Mouse (Mus musculus) embryo, embryonic 11 days (tissue): ENCODE measurements at regions not wholly inside any gene's neighbourhood (a gene's known extent, or its start where the extent isn't known, plus 50 kb on each side); places are given as distances from the start of the nearest gene placed in this dataset.
A peak's percentile ranks its signal among the peaks of the same experiment; 100 is the strongest.

ENCODE experiments used
- DNase-seq: peaks from one replicate; pipeline ENCODE4 v3.0.0-alpha.2; 2015

DNA sequence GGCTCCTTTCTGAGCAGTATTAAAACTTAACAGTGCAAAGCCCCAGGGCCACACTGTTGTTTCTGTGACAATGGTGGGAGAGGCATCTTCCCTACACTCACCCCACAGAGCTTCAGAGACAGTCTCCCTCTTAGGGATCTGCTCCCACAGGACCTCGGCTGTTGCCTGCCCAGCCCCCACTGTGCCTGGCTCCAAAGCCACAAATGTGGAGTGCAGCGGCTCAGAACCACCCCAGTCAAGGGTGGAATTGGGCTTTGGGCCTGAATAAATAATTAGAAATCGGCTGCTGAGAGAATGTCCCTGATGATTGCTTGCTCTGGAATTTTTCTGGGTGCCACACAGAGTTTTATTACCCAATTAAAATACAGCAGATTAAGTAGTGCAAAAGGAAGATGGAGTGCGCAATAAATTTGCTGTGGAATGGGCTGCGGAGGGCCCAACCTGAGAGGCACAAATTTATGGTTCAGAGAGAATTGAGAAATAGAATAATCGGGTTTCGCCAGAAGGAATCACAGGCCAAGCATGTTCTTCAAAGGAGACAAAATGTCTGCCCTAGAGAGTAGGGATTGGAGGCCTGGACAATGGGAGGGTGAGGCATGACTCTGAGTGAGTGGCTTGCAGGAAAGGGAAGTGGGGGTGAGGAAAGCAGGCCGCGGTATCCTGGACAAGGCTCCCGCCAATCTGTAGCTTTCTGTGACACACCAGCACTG is 56.4 kb downstream of the Cd24a start:
- DNase-seq: no peak

DNA sequence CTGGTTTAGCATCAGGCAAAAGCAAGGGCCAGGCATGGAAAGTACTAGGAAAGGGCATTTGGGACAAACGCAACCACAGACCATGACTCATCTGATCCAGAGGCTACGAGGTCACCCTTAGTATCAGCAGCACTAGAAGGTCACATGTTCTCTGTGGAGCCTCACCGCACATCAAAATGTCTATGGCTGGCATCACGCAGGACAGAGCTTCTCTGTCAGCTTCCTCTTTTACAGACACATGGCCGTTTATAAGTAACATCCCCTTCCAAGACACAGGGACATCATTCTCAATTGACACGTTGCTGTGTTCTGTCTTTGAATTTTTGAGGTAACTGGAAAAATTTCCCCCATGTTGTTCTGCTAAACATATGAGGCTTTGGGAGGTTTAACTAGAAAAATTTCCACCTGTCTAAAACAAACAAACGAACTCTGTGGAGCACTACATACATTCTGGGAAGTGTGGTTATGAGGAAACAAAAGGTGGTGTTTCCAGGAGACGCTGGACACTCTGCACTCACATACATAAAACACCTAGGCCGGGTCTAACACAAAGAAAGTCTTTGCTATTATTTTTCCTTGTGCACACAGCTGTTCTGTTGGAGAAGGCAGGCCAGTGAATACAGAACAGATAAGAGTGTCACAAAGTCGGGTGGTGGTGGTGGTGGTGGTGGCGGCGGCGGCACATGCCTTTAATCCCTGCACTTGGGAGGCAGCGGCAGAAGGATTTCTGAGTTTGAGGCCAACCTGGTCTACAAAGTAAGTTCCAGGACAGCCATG is 63.3 kb downstream of the Cd24a start:
- no peak for DNase-seq

DNA sequence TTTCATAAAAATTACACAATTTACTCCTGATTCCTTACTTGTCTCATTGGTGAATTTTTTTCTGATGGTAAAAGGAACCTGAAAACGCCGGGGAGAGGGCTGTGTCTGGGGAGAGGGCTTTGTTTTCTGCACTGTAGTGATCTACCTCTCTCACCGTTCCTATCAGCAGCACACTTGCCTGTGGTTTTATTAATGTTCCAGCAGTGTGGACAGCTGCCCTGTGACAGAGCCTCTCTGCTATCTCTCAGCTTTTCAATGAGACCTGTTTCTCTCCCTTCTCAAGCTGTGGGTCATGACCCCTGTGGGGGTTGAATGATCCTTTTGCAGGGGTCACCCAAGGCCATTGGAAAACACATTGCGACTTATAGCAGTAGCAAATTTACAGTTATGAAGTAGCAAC is 68.2 kb downstream of the Cd24a start:
- DNase-seq: no peak

DNA sequence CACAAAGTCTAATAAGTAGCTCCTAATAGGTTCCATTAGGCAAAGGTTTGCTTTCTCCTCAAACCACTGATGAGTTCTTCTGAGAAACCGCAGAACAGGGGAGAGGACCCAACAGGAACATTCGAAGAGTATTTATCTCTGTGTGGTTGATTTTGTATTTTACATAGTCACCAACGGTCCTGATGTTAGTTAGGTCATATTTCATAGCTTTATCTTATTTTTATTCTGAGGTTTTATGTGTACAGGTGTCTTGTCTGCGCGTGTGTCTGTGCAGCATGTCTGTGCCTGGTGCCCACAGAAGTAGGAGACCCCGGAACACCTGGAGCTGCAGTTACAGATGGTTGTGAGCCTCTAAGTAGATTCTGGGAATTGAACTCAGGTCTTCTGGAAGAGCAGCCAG is 68.9 kb downstream of the Cd24a start:
- DNase-seq: no peak

DNA sequence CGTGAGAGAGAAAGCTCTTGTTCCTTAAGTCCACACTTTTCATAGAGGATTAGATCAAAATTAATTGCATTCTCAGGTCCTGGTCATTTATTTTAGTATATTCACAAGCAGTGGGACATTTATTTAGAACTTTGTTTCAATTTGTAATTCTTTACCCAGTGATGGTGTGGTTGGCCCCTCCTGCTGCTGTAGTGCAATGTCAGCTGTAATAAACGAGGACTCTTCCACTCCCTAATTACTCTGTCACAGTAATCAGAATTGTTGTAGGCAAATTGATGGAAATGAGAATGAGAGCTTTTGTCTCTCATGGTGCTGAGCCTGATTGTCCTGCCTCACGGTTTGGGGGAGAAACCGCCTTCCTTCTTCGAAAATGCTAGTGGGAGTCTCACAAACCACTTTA is 70.1 kb downstream of the Cd24a start:
- no peak for DNase-seq

DNA sequence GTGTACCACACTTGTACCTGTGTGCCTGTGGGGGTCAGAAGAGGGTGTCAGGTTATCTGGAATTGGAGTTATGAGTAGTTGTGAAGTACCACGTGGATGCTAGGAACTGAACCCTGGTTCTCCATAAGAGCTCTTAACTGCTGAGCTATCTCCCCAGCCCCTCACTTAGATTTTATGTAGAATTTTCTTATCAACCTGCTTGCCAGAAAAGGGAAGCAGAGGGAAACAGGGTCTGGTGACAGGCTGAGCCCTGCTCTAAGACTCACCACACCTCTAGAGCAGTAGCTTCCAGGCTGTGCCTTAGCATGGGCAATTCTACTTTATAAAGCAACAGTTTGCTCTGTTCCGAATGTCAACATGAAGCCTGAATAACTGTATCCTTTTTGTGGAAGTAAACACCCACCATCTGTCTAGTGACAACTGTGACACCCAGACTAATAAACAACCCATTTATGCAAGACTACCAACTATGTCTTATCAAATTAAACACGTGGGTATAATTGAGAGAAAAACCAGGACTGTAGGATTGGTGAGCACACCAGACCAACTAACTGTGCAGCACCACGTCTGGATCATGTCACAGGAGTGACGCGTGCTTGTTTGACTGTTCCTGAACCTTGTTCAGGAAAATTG is 70.8 kb downstream of the Cd24a start:
- no peak for DNase-seq

DNA sequence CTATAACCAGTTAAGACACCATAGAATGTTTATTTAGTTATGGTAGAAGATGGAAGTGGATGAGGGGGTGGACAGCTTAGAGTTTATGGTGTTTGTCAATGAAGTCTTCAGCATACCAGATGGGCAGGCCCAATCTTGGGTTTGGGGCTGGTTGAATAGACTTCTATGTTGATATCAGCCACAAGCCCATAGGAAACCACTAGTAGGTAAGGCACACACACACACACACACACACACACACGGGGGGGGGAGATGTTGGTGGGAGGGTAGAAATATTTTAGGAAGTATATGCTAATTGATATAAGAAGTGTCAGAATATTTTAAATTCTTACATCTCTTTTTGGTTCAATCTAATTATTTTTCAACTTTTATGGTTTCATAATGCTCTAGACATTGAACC is 72.4 kb downstream of the Cd24a start:
- no peak for DNase-seq

DNA sequence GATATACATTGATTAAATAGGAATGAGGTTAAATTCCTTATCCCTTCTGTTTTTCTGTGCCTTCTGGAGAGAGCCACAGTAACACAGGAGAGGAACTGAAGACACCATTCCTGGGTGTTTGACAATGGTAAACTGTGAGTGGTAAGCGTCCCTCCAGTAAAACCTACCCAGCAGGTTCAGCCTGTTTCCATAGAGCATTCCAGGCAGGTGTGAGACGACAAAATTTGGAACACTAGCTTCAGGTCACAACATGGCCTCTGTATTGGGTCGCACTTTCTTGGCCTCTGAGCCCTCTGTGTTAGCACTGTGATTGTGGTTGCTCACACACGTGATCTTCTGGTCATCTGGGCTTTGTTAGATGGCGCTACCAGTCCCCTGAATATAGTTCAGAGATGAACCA is 73.4 kb downstream of the Cd24a start:
- no peak for DNase-seq

DNA sequence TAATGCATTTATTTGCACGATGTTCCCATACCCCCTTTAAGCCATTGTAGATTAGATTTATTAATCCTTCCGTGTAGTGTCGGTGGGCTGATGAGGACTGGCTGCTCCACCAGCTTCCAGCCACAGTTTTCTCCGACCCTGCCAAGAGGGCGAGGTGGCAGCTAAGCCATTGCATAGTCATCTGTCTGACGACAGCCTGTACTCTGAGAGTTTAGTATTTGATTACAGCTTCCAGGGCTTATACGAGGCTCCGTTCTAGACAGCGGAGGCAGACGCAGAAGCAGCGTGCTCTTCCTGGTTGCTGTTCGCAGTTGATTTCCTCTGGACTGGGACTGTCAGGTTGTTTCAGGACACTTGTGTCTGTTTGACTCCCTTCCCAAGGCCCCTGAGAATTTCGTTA is 73.8 kb downstream of the Cd24a start:
- DNase-seq: no peak

DNA sequence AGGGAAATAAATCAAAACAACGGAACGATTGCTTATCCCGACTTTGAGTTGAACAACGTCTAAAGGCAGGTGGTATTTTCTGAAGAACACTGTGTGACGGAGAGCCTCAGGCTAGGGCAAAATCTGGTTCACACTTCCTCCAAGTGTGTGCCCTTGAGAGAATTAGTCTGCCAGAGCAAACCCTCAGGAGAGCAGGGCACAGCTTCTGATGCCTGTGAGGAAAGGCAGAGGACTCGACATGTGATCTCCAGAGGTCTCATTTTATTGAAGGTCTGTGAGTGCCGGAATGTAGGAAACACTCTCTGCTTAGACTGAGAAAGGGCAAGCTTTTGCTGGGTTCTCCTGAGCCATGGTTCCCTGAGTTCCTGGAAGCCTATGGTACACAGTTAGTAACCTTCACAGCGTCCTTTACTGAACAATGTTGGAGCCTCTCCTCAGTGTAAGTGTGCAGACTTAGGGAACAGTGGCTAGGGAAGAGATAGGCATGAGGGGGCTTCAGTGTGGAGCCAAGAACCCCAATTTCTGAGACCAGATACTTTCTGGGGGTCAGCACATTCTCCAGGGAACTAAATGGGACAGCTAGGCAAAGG is 77.1 kb downstream of the Cd24a start:
- DNase-seq: no peak

DNA sequence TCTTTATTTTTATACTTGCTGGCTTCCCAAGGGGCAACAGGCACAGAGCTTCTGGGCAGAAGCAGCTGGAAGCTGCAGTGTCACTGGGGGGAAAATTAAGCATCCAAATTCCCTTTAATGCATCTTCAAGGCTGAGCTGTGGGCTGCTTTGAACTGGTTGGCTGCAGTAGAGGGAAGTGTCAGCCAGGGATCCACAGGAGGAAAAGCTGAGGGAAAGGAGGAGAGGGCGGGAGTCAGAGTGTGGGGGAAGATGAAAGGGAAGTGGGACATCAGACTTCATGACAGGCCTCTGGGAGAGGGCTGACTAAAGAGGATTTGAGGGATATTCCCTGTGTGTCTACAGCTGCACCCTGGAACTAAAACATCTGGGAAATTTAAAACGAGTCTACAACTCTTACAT is 77.6 kb downstream of the Cd24a start:
- DNase-seq: peak; percentile 20

DNA sequence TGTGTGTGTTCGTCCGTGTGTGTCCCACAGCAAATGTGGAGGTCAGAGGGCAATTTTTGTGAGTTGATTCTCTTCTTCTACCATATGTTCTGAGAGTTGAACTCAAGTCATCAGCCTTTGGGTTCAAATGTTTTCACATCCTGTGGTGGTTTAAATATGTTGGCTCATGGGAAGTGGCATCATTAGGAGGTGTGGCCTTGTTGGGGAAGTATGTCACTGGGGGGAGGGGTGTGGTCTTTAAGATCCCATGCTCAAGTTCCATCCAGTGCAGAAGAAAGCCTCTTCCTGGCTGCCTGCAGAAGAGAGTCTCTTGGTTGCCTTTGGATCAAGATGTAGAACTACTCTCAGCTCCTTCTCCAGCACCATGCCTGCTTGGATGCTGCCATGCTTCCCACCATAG is 78.1 kb downstream of the Cd24a start:
- DNase-seq: no peak

DNA sequence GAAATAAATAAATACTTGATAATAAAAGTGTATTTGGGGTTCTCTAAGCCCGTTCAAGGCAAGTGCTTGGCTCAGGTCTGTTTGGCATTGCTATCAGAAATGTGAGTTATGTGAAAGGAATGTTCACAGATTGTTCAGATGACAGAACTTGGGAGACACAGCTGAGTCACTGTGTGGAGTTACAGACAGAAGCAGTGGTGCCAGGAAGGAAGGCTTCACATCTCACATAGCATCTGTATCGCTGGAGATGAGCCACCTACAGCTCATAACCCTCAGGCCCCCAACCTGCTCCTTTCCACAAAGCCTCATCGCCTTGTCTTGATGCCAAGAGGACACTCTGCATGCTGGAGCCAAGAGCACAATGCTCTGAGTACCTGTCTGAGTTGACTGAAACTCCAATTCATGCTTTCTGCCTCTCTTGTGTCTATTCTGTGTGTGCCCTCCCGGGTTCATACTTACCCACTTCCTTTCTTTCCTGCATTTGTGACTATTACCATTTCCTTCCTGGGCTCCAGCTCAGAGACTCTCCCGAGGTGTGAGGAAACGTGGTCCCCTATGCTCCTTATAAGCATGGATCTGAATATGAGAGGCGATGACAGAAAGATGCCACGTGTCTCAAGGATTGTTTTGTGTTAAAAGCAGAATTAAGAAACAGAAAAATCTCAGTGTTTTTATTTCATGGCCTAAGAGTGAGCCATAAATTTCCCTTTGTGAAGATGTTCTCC is 79.6 kb downstream of the Cd24a start:
- DNase-seq: no peak

DNA sequence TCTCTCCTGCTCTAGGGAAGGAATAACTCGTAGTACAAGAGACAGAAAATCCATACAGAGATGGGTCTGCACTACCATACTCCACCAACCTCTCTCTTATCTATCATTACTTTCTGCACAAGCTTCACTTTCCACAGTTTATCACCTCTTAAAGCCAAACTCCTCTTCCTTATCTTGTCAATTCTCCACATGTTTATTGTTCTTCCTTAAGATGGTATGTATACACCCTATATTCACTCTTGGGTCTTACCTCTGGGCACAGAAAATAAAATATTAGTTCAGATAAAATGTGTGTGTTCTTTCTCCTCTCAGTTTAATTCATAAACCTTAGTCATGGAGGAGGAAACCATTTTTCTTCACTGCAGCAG is 80.1 kb downstream of the Cd24a start:
- DNase-seq: no peak

DNA sequence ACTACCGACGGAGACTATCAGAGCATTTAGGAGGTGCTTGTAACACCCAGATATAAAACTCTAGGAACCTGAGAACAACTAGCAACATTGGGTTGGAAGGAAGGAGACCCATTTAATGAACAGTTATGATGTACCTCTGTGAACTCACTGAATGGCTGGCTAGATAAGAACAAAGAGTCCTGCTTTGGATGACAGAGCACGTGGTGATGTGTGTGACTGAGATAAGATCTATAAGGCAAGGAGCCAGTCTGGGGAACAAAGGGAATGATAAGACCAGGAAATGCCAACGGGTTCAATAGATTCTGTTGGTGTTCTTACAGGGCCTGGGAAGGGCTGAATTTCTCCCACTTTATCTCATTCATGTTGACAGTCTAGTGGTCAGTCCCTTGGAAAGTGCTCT is 86.8 kb downstream of the Cd24a start:
- no peak for DNase-seq

DNA sequence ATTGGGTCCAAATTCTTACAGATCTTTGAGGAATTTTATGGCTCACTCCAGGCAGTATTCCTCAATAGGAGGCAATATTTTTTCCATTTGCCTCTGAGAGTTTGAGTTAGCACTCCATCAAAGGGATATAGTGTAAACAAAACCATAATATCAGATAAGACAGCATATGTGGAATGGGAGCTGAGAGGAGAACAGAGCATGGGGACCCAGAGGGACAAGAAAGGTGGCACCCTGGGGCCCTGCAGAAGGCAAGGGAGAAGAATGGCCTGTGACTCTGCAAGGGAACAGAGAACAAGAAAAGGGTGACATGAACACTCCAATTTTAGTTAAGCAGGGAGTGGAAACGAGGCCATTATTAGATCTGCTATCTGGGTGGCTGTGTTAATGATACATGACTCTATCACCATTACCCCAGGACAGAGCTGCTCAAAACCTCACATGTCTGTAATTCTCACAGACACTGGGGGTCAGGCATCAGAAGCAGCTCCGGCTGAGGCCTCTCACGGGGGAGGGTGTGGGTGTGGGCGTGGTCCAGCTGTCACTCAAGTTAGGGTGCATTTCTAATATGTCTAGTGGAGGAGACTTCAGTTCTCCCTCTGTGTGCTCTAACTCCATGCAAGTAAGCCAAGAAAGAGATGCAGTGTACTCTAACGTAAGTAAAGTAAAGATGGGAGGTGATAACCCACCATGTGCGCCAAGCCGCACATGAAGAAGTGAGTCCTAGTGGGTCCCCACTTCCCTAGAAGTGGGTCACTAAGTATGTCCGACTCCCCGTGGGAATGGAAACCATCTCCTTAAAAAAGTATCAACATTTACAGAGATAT is 88.4 kb downstream of the Cd24a start:
- DNase-seq: no peak

DNA sequence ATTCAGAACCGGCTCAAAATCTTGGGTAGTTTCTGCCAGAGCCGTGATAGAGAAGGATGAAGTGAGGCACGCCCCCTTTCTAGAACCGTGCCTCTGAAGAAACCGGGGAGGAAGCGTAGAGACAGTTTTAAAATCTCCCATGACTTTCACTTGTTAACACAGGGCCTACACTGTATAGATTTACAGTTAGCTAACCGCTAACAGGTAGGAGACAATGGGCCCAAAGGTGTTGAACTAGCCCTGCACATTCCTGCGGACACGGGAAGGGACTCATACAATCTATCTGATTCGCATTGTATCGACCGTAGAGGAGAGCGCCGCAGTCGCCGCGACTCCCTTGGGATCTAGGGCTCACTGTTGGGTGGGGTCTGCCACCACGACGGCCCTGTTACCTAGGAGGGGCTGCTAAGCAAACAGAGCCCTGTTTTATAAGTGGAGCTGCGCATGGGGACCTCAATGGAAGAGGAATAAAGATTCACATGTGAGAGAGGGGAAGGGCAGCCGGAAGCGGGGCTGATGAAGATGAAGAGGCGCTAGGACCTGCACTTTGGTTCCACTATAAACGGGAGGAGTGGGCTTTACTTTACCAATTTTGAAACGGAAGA is 89.1 kb downstream of the Cd24a start:
- DNase-seq: no peak

DNA sequence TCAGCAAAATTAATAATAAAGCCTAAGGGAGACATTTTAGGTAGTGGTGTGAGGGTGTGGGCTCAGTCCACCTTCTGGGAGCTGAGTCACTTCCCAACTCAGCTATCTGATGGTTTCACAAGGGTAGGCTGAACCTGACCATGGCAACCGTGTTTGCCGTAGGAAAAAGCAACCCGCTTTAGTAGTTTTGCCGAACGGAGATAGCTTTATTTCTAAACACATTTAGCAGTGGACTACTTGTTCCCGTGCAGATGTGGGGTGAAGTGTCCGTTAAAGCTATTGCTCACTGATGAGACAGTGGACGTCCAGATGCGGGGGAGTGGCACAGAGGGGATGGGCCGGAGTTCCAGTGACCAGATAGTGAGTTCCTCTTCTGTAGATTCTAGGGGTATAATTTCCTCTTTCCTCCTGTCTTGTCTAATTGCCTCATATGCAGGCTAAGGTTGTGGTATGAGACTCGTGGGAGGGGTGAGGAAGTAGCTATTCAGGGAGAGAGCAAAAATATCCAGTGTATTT is 89.7 kb downstream of the Cd24a start:
- no peak for DNase-seq

DNA sequence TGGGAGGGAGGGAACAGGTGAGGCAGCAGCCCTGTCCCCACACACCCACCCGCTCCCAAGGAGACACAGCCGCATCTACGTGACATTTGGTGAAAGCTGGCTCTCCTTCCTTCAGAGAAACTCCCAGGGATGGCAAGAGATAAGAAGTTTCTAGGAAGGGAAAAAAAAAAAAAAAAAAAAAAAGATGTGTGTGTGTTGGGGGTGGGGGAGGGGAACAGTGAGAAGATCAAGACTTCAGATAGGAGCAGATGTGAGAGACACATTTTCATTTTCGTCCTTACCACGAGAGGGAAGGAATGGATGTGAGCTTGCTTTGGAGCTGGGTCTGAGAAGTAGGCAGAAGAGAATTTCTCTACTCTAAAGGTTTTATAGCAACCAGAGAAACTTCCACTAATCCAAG is 91.4 kb downstream of the Cd24a start:
- DNase-seq: no peak

DNA sequence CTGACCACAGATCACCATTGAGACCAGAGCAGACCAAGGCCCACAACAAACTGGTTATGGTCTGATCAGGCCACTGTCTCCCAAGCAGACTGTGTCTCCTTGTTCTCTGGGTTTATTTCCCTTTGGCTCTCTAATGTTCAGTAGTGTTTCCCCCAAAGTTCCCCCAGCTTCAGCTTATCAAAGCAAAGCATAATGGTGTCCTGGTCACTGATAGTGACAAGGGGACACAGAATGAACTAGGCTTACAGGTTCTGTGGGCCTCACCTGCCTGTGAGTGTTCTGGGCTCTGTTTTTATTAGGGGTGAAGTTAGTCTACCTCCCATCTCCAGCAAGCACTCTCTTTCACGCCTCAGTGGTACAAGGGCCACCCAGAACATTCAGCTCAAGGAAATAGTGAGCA is 92.7 kb downstream of the Cd24a start:
- DNase-seq: no peak

DNA sequence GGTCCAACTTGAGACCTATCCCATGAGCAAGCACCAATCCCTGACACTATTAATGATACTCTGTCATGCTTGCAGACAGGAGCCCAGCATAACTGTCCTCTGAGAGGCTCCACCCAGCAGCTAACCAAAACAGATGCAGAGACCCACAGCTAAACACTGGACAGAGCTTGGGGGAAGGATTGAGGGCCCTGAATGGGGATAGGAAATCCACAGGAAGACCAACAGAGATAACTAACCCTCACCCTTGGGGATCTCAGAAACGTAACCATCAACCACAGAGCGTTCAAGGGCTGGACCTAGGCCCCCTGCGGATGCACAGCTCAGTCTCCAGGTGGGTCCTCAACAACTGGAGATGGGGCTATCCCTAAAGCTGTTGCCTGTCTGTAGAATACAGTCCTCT is 93.7 kb downstream of the Cd24a start:
- DNase-seq: no peak

DNA sequence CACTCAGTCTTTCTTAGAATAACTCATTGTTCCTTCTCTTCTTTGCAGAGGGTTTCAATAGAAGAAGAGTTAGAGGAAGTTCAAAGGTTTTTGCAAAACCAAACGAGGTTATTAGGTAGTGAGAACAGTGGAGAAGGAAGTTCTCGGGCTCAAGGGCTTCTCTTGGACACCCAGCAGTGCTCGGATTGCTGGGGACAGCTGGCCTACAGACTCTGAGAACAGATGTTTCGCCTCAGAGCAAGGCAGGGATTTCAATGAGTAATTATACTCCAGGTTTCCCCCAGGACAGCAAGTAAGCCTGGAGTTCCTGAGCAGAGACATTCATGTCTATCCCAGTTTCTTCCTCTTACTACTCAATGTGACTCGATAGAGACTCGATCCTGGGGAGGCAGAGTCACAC is 94.4 kb downstream of the Cd24a start:
- peak; percentile 39 for DNase-seq
